In the genomic region with DNA sequence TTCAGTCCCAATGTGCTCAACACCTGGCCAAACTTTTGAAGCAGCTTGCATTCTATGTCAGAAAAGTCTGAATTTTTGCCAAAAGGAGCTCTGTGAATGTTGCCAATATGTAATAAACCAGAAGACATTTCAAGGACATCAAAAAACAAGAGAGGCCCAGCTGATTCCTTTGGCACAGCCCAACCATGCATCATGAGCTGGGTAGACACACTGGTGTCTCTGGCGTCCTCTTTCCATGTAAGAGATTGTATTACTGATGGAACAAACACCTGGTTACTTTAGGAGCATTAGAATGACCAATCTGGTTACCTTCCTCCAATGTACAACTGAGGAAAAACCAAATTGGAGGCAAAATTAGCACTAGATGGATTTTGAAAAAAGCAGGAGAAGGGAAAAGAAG, we compare ENCODE assay signal across 10 mouse cellular contexts. TPM values are rescaled to one million over a fixed set of nuclear protein-coding genes. Genes with fewer than 3 reads are reported as not detected.
A peak's percentile ranks its signal among the peaks of the same experiment; 100 is the strongest.
DNase-seq lines count a peak whose midpoint lies in the region; ATAC-seq lines count a peak whose summit lies in the region.
"Had no signal": no experiment of that assay in that cellular context is flagged by ENCODE, and none has a peak within 500 bp of the region (broad histone marks: within the 10 kb centered on the region; RNA-seq: fewer than 3 reads in every experiment).

No protein-coding gene starts in this region.

- peak; percentile 60 for DNase-seq in adrenal gland, adult 2 months
- DNase-seq in adrenal gland, postnatal 4 days (ENCODE audit: low spot score in 2 of 2): no peak
- no peak for DNase-seq in intestine, embryonic 14.5 days (ENCODE audit: low spot score)
- no peak for DNase-seq in testis, postnatal 14 days (ENCODE audit: low spot score)
- DNase-seq in left cerebral cortex, postnatal 14 days (ENCODE audit: low spot score in 2 of 2): no peak
- DNase-seq in retina, postnatal 1 day: no peak
- DNase-seq: cerebellum, adult 9-11 months; right cerebral cortex, postnatal 4 days had no signal

- no peaks in the 10 kb centered on the region for H3K9me3 ChIP-seq in embryonic facial prominence, embryonic 15.5 days (replicated peaks)
- no peaks in the 10 kb centered on the region for H3K9me3 ChIP-seq in intestine, embryonic 14.5 days (ENCODE audit: control insufficient read depth, low read length)
- H3K9me3 ChIP-seq in midbrain, embryonic 15.5 days: no peaks in the 10 kb centered on the region

- WGBS in embryonic facial prominence, embryonic 15.5 days: 33% methylated on average over 1 of the region's 1 CpGs
- WGBS in intestine, embryonic 14.5 days: 28% methylated on average over 1 of the region's 1 CpGs
- WGBS in midbrain, embryonic 15.5 days: 51% methylated on average over 1 of the region's 1 CpGs

- ATAC-seq in embryonic facial prominence, embryonic 15.5 days (ENCODE audit: insufficient number of reproducible peaks, low FRiP score, low TSS enrichment, low read depth): no peak
- no peak for ATAC-seq in intestine, embryonic 14.5 days (replicated peaks; ENCODE audit: low FRiP score, low TSS enrichment, low read depth)
- ATAC-seq in midbrain, embryonic 15.5 days (replicated peaks): no peak

- peak overlapping the region; percentile 21; the same call in 1 of the 2 replicates for H3K4me2 ChIP-seq in embryonic facial prominence, embryonic 15.5 days (replicated peaks)
- peak overlapping the region; percentile 49 for H3K4me2 ChIP-seq in intestine, embryonic 14.5 days (ENCODE audit: low read length)
- H3K4me2 ChIP-seq in midbrain, embryonic 15.5 days: peak overlapping the region; percentile 55

- no peak overlapping the region for H3K27ac ChIP-seq in embryonic facial prominence, embryonic 15.5 days (replicated peaks)
- peak overlapping the region; percentile 64; the same call in 1 of the 2 replicates for H3K27ac ChIP-seq in intestine, embryonic 14.5 days (ENCODE audit: low read depth)
- H3K27ac ChIP-seq in midbrain, embryonic 15.5 days: peak overlapping the region; percentile 45

- intact Hi-C loops in left cerebral cortex, postnatal 14 days (cut with DNase I): no loop called here

- no peaks in the 10 kb centered on the region for H3K27me3 ChIP-seq in embryonic facial prominence, embryonic 15.5 days
- no peaks in the 10 kb centered on the region for H3K27me3 ChIP-seq in intestine, embryonic 14.5 days (replicated peaks; ENCODE audit: control insufficient read depth, insufficient read depth, low read length)
- no peaks in the 10 kb centered on the region for H3K27me3 ChIP-seq in midbrain, embryonic 15.5 days (replicated peaks)

- no peak overlapping the region for H3K9ac ChIP-seq in embryonic facial prominence, embryonic 15.5 days
- H3K9ac ChIP-seq in intestine, embryonic 14.5 days (ENCODE audit: low read length): no peak overlapping the region
- no peak overlapping the region for H3K9ac ChIP-seq in midbrain, embryonic 15.5 days

- H3K36me3 ChIP-seq in embryonic facial prominence, embryonic 15.5 days: peaks cover 10% of the 10 kb centered on the region; the same call in 1 of the 2 replicates
- H3K36me3 ChIP-seq in intestine, embryonic 14.5 days (ENCODE audit: control insufficient read depth, insufficient read depth, low read length): peaks cover 26% of the 10 kb centered on the region
- no peaks in the 10 kb centered on the region for H3K36me3 ChIP-seq in midbrain, embryonic 15.5 days (replicated peaks)

- H3K4me3 ChIP-seq in embryonic facial prominence, embryonic 15.5 days (replicated peaks): 0 out of 2 replicates have a peak overlapping the region, but pooled peaks have one; percentile 6
- H3K4me3 ChIP-seq in intestine, embryonic 14.5 days (ENCODE audit: low read depth, low read length): no peak overlapping the region
- H3K4me3 ChIP-seq in midbrain, embryonic 15.5 days: peak overlapping the region; percentile 12; the same call in 1 of the 2 replicates

- H3K4me1 ChIP-seq in embryonic facial prominence, embryonic 15.5 days: peaks cover 59% of the 10 kb centered on the region
- peaks cover 67% of the 10 kb centered on the region for H3K4me1 ChIP-seq in intestine, embryonic 14.5 days (replicated peaks; ENCODE audit: control insufficient read depth, insufficient read depth, low read length)
- peaks cover 69% of the 10 kb centered on the region for H3K4me1 ChIP-seq in midbrain, embryonic 15.5 days

RNA-seq across cellular contexts. Expression of a gene that starts 6.5 kb away (rescaled TPM):
- 10 to 100 TPM; 36.7 to 36.9 TPM for total RNA-seq in adrenal gland, adult 2 months (2021)
- polyA plus RNA-seq in adrenal gland, adult 2 months (2012; rRNA removed): 0.57 and 0.83 TPM in 2 replicates
- total RNA-seq in adrenal gland, postnatal 4 days (2021): 10 to 100 TPM; 49.6 to 53.4 TPM
- polyA plus RNA-seq in embryonic facial prominence, embryonic 15.5 days (2015; fragmentation: Nextera tagmentation; extraction: Ambion mirVana): 110 and 112 TPM in 2 replicates
- polyA plus RNA-seq in intestine, embryonic 14.5 days (2014; fragmentation: Nextera tagmentation; extraction: Ambion mirVana): 85.0 and 104 TPM in 2 replicates
- 177 and 182 TPM in 2 replicates for polyA plus RNA-seq in midbrain, embryonic 15.5 days (2015; fragmentation: Nextera tagmentation; extraction: Ambion mirVana)
- 10 to 100 TPM; 17.6 to 22.8 TPM for total RNA-seq in left cerebral cortex, postnatal 14 days (2021)

Comparison
In these comparisons a context has a peak if more than half of its experiments do, and no peak if none do; other contexts are left out.
1. RNA of a gene that starts 6.5 kb away (polyA plus RNA-seq): 177 to 182 TPM in midbrain, embryonic 15.5 days, 110 to 112 TPM in embryonic facial prominence, embryonic 15.5 days and 85.0 to 104 TPM in intestine, embryonic 14.5 days; 0.57 to 0.83 TPM in adrenal gland, adult 2 months; every median in the first group is over 10 times any median in the second.
2. Peak in every context shown above with its lines, with median percentiles within 50 percentile points of each other: H3K4me2 ChIP-seq.